Mouse (Mus musculus): ENCODE results near the gene Atp6v0a1. TPM values are rescaled to one million over a fixed set of nuclear protein-coding genes. Genes with fewer than 3 reads are reported as not detected.
"Not testable (repeated sequence)": the region's sequence is repeated elsewhere in the genome, so short reads cannot be mapped to it uniquely, and the experiment has no call there.

The Atp6v0a1 gene
- total RNA-seq, 1 experiment from 2014 or later = 91.3 TPM

GRCm38 (mm10) chr11:100981236-100981635 lies 28.0 kb upstream of the Atp6v0a1 start:
- no peak for DNase-seq

GRCm38 (mm10) chr11:100982087-100982486 lies 27.2 kb upstream of the Atp6v0a1 start:
- DNase-seq = no peak

- DNase-seq = peak; percentile 89
These were observed 26.0 kb upstream of the Atp6v0a1 start for GRCm38 (mm10) chr11:100983125-100983777.

GRCm38 (mm10) chr11:100983778-100984131 lies 25.5 kb upstream of the Atp6v0a1 start:
- no peak for DNase-seq

GRCm38 (mm10) chr11:100985607-100986006 lies 23.6 kb upstream of the Atp6v0a1 start:
- no peak for DNase-seq

- no peak for DNase-seq
These were observed 20.6 kb upstream of the Atp6v0a1 start for GRCm38 (mm10) chr11:100988674-100989073.

DNA sequence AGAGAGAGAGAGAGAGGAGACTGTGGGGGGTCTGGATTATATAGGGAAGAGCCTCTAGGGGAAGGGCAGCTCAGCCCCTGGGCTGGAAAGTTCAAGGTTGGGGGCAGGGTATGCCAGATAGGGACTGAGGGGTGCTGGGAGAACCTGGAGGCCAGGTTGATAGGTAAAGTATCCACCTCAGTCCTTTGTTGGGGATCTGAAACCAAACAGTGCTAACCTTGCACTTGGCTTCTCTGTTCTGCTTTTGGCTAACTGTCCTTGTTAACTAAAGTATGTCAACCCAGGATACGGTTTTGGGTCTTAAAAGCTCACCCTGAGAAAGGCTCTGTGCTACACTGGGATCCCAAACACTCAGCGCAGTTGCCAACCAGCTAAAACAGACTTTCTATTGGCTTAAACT lies 19.6 kb upstream of the Atp6v0a1 start:
- no peak for DNase-seq

- DNase-seq = no peak
These were observed 18.2 kb upstream of the Atp6v0a1 start for GRCm38 (mm10) chr11:100991027-100991534.

GRCm38 (mm10) chr11:100993437-100993836 lies 15.8 kb upstream of the Atp6v0a1 start:
- no peak for DNase-seq

GRCm38 (mm10) chr11:100994233-100994632 lies 15.0 kb upstream of the Atp6v0a1 start:
- DNase-seq = no peak

GRCm38 (mm10) chr11:100994655-100995054 lies 14.6 kb upstream of the Atp6v0a1 start:
- no peak for DNase-seq

- no peak for DNase-seq
These were observed 12.8 kb upstream of the Atp6v0a1 start for GRCm38 (mm10) chr11:100996501-100996900.

DNA sequence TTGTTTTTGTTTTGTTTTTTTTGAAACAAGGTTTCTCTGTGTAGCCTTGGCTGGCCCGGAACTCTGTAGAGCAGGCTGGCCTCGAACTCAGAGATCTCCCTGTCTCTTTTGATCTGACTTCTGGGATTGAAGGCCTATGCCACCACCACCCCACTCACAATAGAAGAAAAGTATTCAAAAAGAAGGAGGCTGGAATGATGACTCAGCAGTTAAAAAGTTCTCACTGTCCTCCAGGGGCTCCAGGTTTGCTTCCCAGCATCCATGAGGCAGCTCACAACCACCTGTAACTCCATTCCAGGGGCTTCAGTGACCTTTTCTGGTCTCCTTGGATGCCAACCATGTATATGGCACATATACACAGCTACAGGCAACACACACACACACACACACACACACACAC lies 10.4 kb upstream of the Atp6v0a1 start:
- DNase-seq = no peak

- no peak for DNase-seq
These were observed 10.0 kb upstream of the Atp6v0a1 start for GRCm38 (mm10) chr11:100999254-100999653.

GRCm38 (mm10) chr11:101001875-101002552 lies 7.2 kb upstream of the Atp6v0a1 start:
- not testable (repeated sequence) for DNase-seq

GRCm38 (mm10) chr11:101003025-101003685 lies 6.1 kb upstream of the Atp6v0a1 start:
- no peak for DNase-seq

DNA sequence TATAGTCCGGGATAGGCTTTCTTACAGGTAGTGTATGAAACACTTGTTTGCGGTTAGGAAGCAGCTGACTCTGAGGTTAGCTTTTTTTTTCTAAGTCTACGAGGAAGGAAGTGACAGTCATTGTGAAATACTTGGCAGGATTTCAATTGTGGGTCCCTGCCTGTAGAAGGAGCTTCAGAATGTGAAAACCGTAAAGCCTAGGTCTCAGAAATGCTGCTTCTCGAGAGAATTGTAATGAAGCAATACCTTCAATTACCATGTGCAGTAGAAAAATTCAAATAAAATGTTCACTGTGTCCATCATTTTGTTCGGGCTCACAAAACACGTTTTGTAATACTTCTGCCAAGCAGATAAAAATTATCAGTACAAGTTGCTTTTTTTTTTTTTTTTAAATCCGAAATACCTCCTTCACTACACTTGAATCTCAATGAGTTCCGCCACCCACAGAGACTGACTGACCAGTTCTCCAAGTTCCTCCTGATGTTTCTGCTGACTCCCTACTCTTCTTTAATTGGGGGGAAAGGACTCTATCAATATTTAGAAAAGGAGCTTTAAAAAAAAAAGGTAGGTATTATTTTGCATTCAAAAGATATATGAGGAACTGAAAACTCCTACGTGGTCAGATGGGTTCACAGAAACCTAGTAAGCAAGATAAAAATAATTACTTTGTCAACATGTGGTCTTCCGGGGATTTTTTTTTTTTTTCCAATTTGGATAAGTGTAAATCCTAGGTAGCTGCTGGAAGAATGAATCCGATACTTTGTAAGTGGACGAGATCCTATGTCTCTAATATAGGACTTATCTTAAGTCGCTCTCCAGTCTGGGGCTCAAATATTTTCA lies 826 bp upstream of the Atp6v0a1 start:
- peak; percentile 43 for DNase-seq

GRCm38 (mm10) chr11:101009888-101010784 lies 884 bp downstream of the Atp6v0a1 start:
- peak; percentile 26 for DNase-seq

- no peak for DNase-seq
These were observed 2.4 kb downstream of the Atp6v0a1 start for GRCm38 (mm10) chr11:101011641-101012040.

- no peak for DNase-seq
These were observed 14.1 kb downstream of the Atp6v0a1 start for GRCm38 (mm10) chr11:101023371-101023770.

- no peak for DNase-seq
These were observed 14.7 kb downstream of the Atp6v0a1 start for GRCm38 (mm10) chr11:101024001-101024400.
